Comparison of ENCODE assay signal across 8 mouse cellular contexts in the genomic region with DNA sequence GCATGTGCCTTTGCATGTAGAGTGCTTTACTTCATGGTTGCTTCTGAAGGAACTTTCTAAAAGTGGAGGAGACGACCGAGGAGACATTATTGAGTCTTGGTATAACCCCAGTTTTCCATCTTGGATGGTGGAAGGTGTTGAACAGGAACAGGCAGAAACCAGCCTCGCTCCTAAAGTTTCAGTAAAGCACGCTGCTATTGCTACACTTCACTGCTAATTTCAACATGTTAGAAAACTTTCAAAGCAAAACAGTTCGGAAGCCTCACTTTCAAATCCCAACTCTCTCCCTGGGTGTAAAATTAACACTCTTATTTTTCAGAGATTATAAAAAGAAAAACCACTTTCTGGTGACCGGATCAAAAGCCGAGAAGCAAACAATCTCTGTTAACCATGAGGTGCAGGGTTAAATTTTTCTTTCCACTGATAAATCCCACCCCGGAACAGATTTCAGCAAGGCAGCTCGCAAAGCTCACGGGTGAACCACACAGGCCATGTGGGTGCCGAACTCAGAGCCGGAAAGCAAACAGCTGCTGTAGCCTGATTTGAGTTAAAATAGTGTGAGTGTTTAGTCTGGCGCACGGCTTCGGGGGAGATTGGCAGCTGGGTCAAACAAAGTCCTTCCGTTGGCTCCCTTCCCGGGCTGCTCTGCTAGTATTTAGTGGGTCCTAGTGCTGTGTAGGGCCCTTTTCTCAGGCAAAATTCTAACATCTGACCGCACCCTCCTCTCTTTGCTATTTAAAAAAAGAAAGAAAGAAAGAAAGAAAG.
DNase-seq lines count a peak whose midpoint lies in the region; ATAC-seq and TF ChIP-seq lines count a peak whose summit lies in the region.

No protein-coding gene starts in this region.

- H3K4me3 ChIP-seq in hindbrain, embryonic 11.5 days (ENCODE audit: low read depth, low read length), result no peak overlapping the region
- peak overlapping the region; percentile 15 for H3K4me3 ChIP-seq in lung, adult 2 months (replicated peaks; ENCODE audit: extremely low read depth, low read depth, low read length)

- WGBS in hindbrain, embryonic 11.5 days, result 43% methylated on average over 18 of the region's 18 CpGs
- 17% methylated on average over 18 of the region's 18 CpGs for WGBS in lung, adult 2 months

- no peaks in the 10 kb centered on the region for H3K27me3 ChIP-seq in hindbrain, embryonic 11.5 days (ENCODE audit: control insufficient read depth, insufficient read depth, low read length)

- no peaks in the 10 kb centered on the region for H3K9me3 ChIP-seq in hindbrain, embryonic 11.5 days (ENCODE audit: control insufficient read depth, low read length)

- no peak for TF ChIP-seq POLR2A in lung, adult 2 months (IDR thresholded peaks at IDR 0.05; ENCODE audit: borderline replicate concordance, extremely low read depth, low read depth, low read length)

- peak overlapping the region; percentile 65 for H3K27ac ChIP-seq in hindbrain, embryonic 11.5 days (ENCODE audit: low read depth, low read length)

- H3K9ac ChIP-seq in hindbrain, embryonic 11.5 days (ENCODE audit: low read depth, low read length), result no peak overlapping the region

- no peaks in the 10 kb centered on the region for H3K4me1 ChIP-seq in hindbrain, embryonic 11.5 days (replicated peaks; ENCODE audit: control insufficient read depth, insufficient read depth, low read length)
- peaks cover 2% of the 10 kb centered on the region; the same call in 1 of the 2 replicates for H3K4me1 ChIP-seq in lung, adult 2 months (ENCODE audit: control insufficient read depth, insufficient read depth, low read length)

- peak; percentile 91 for ATAC-seq in hindbrain, embryonic 11.5 days (ENCODE audit: low FRiP score)

- H3K36me3 ChIP-seq in hindbrain, embryonic 11.5 days (ENCODE audit: control insufficient read depth, insufficient read depth, low read length), result no peaks in the 10 kb centered on the region

- no peak overlapping the region; the same call in 1 of the 2 replicates for H3K4me2 ChIP-seq in hindbrain, embryonic 11.5 days (replicated peaks; ENCODE audit: low read depth, low read length)

- DNase-seq in ES-CJ7 (ENCODE audit: low read depth, low spot score), result peak; percentile 4
- peak; percentile 31 to 67 for DNase-seq in cerebellum, postnatal 25 days
- peak; percentile 59 to 65 for DNase-seq in frontal cortex, postnatal 25 days (ENCODE audit: low spot score in 2 of 2)
- DNase-seq in hindbrain, embryonic 11.5 days (ENCODE audit: low spot score), result peak; percentile 63
- peak; percentile 85 for DNase-seq in layer of hippocampus, adult 9-11 months
- peak; percentile 74 for DNase-seq in lung, adult 2 months
- peak; percentile 64 for DNase-seq in ovary, postnatal 10 days (ENCODE audit: low spot score)
- peak; percentile 30 to 65 for DNase-seq in urinary bladder, adult 18-20 months (ENCODE audit: low spot score in 2 of 2)

- TF ChIP-seq CTCF in lung, adult 2 months (IDR thresholded peaks at IDR 0.05; ENCODE audit: insufficient read depth, low read length), result no peak

Comparison
In these comparisons a context has a peak if more than half of its experiments do, and no peak if none do; other contexts are left out.
1. DNase-seq: peak in every context shown above with its lines; median percentile 85 in layer of hippocampus, adult 9-11 months; 74 in lung, adult 2 months; 64 in ovary, postnatal 10 days; 63 in hindbrain, embryonic 11.5 days; 62 in frontal cortex, postnatal 25 days; 49 in cerebellum, postnatal 25 days; 48 in urinary bladder, adult 18-20 months; 4 in ES-CJ7.